Mouse (Mus musculus): ENCODE results near the gene Setd1a.

DNA sequence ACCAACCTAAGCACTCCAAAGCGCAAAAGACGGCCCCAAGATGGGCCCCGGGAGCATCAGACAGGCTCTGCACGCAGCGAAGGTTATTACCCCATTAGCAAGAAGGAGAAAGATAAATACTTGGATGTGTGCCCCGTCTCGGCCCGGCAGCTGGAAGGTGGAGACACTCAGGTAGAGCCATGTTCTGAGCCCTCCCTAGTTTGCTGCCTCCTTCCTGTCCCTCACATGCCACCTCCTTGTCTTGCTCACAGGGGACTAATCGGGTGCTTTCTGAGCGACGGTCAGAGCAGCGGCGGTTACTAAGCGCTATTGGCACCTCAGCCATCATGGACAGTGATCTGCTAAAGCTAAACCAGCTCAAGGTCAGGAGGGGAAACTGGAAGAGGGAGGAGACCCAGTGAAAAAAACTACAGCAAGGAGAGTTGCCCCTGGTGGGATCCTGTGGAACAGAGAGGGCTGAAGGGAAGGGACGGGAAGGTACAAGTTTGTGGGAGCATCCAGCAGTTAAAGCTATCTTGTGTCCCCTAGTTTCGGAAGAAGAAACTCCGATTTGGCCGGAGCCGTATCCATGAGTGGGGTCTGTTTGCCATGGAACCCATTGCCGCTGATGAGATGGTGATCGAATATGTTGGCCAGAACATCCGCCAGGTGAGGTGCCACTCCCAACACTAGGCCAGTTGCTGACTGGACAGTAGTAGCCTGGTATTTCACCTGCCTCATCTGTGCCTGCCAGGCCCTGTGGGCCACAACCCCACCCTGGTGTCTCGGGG lies 20.8 kb downstream of the Setd1a start:
- TF ChIP-seq CTCF (IDR thresholded peaks at IDR 0.05; ENCODE audit: low read depth): no peak
- no peak for TF ChIP-seq EP300 (optimal IDR thresholded peaks at IDR 0.05)
